Mouse (Mus musculus) neural tube, embryonic 15.5 days (tissue): Measurements from ENCODE around the gene Ascl1. TPM values are rescaled to one million over a fixed set of nuclear protein-coding genes. Genes with fewer than 3 reads are reported as not detected.

Source experiments
- ATAC-seq: fragments of 200-750 bp; cut with Nextera tagmentation; 2 replicates; pipeline ENCODE4 v1.8.0; 2017; ENCODE audit warnings: mild to moderate bottlenecking, moderate TSS enrichment, moderate library complexity; ENCODE audit not compliant: low FRiP score
- H3K27ac ChIP-seq: fragments of 300-500 bp; sonication (generic); replicated peaks from 2 replicates; pipeline ENCODE4 v1.5.1; 2015; ENCODE audit warnings: mild to moderate bottlenecking, inconsistent platforms
- H3K27me3 ChIP-seq: fragments of 300-500 bp; sonication (generic); replicated peaks from 2 replicates; pipeline ENCODE4 v1.6.1; 2015; ENCODE audit warnings: inconsistent platforms
- H3K36me3 ChIP-seq: fragments of 300-500 bp; sonication (generic); 2 replicates; pipeline ENCODE4 v1.6.1; 2015; ENCODE audit warnings: inconsistent platforms
- H3K4me1 ChIP-seq: fragments of 300-500 bp; sonication (generic); 2 replicates; pipeline ENCODE4 v1.6.1; 2015; ENCODE audit warnings: inconsistent platforms
- H3K4me2 ChIP-seq: fragments of 300-500 bp; sonication (generic); 2 replicates; pipeline ENCODE4 v1.6.1; 2015; ENCODE audit warnings: inconsistent platforms, mild to moderate bottlenecking, moderate library complexity
- H3K4me3 ChIP-seq: fragments of 300-500 bp; sonication (generic); replicated peaks from 2 replicates; pipeline ENCODE4 v1.5.1; 2015; ENCODE audit warnings: mild to moderate bottlenecking, inconsistent platforms
- H3K9ac ChIP-seq: fragments of 300-500 bp; sonication (generic); replicated peaks from 2 replicates; pipeline ENCODE4 v1.6.1; 2015; ENCODE audit warnings: mild to moderate bottlenecking, inconsistent platforms
- H3K9me3 ChIP-seq: fragments of 300-500 bp; sonication (generic); replicated peaks from 2 replicates; pipeline ENCODE4 v1.6.1; 2016; ENCODE audit warnings: inconsistent platforms
- WGBS: fragments of 180-500 bp; shearing (Covaris S2); methylation state at CpG from one replicate; pipeline ENCODE4 v1.1.7; 2015; ENCODE audit warnings: mixed read lengths; 5-methylcytosine and 5-hydroxymethylcytosine counted together
- polyA plus RNA-seq: library from polyadenylated mRNA; unstranded; fragments of >200 nt; fragmentation: Nextera tagmentation; extraction: Ambion mirVana; gene quantifications from 2 replicates; pipeline ENCODE4 v1.2.1, GENCODE M21; 2015

Gene Ascl1
- polyA plus RNA-seq, 1 experiment from 2014 or later: 5.2 TPM

DNA sequence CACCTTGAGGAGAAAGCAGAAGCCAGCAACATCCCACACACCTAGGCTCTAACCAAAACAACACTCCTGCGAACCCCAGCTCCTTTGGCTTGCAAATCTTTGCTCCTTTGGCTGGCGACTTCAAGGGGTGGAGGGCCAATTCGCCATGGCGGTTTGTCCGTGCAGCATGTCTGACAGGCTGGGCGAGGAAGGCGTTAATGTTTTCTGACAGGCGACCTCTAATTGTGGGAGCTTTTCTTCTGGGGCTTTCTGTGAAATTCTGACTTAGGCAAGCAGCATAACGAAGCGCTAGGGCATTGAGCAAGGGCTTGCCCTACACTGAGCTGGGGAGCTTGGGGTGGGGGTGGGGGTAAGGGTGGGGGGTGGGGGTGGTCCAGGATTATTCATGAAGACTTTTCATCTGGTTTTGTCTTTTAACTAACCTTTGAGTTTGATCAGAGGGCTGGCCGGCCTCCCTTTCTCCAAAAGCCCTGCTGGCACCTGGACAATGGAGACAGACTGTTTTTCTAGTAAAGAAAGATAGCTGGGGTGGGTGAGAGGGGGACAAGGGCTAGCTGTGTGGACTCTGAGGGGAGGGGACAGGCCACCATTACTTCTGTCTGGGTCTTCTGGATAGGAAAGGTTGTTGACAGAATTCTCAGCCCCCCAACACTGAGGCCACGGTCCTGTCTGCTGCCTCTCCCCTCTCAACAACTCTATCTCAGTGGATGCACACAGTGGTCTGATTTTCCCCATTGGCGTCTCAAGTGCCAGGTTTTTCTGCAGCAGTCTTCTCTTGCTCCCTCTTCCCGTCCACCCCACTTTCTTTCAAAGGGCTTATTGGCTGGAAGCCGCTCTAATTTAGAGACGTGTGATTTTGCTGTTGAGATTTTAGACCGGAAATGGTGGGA lies 8.4 kb downstream of the Ascl1 start:
- H3K27me3 ChIP-seq: no peaks in the 10 kb centered on the region; the same call in 1 of the 2 replicates
- H3K4me2 ChIP-seq: peak overlapping the region; percentile 92
- H3K9me3 ChIP-seq: no peaks in the 10 kb centered on the region
- ATAC-seq: peak; percentile 9; the same call in 1 of the 2 replicates
- peak overlapping the region; percentile 56 for H3K9ac ChIP-seq
- peak overlapping the region; percentile 46 for H3K4me3 ChIP-seq
- no peaks in the 10 kb centered on the region for H3K36me3 ChIP-seq
- H3K27ac ChIP-seq: peak overlapping the region; percentile 72
- peaks cover 43% of the 10 kb centered on the region for H3K4me1 ChIP-seq
- 5% methylated on average over 17 of the region's 17 CpGs for WGBS

DNA sequence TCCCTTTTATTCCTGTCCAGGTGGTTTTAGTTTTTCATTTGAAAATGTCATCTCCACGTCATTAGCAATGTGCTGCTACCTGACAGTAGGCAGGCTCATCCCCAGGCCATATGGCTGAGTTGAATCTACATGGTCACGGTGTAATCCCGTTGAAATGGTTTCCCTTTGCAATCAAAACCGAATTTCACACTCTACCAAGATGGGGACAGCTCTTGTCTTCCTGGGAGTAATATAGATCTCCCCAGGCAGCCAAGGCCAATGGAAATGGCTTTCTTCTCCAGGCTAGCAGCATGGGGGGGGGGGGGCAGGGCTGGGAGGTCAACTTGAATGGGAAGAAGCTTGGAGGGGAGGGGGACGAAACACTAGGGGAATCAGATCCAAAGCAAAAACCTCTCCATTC lies 15.6 kb downstream of the Ascl1 start:
- WGBS: 35% methylated on average over 5 of the region's 5 CpGs
- H3K27ac ChIP-seq: no peak overlapping the region
- H3K9ac ChIP-seq: no peak overlapping the region
- 0 out of 2 replicates have a peak, but pooled peaks cover 5% of the 10 kb centered on the region for H3K4me1 ChIP-seq
- H3K4me2 ChIP-seq: no peak overlapping the region
- ATAC-seq: no peak
- no peaks in the 10 kb centered on the region for H3K9me3 ChIP-seq
- no peak overlapping the region for H3K4me3 ChIP-seq
- H3K27me3 ChIP-seq: no peaks in the 10 kb centered on the region
- H3K36me3 ChIP-seq: no peaks in the 10 kb centered on the region

DNA sequence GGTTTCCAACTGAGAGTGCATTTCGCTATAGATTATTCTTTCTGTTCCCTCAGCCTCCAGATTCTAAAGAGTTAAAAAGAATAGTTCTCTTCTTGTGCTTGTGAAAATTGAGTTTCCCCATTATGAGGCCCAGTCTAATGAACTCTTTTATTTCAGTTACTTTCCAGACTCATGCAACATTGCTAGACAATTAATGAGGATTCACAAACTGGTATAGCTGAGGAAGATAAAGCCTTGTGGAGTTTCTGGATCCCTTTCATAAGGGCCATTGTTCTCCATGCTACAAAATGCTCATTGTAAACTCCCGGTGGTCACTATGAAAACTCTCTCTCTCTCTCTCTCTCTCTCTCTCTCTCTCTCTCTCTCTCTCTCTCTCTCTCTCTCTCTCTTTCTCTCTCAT lies 18.5 kb downstream of the Ascl1 start:
- H3K4me2 ChIP-seq: no peak overlapping the region
- no peak overlapping the region for H3K4me3 ChIP-seq
- no peaks in the 10 kb centered on the region for H3K9me3 ChIP-seq
- ATAC-seq: no peak
- no peak overlapping the region for H3K9ac ChIP-seq
- H3K27ac ChIP-seq: no peak overlapping the region
- no peaks in the 10 kb centered on the region for H3K36me3 ChIP-seq
- WGBS: 38% methylated on average over 2 of the region's 2 CpGs
- H3K27me3 ChIP-seq: no peaks in the 10 kb centered on the region
- H3K4me1 ChIP-seq: 0 out of 2 replicates have a peak, but pooled peaks cover 5% of the 10 kb centered on the region

DNA sequence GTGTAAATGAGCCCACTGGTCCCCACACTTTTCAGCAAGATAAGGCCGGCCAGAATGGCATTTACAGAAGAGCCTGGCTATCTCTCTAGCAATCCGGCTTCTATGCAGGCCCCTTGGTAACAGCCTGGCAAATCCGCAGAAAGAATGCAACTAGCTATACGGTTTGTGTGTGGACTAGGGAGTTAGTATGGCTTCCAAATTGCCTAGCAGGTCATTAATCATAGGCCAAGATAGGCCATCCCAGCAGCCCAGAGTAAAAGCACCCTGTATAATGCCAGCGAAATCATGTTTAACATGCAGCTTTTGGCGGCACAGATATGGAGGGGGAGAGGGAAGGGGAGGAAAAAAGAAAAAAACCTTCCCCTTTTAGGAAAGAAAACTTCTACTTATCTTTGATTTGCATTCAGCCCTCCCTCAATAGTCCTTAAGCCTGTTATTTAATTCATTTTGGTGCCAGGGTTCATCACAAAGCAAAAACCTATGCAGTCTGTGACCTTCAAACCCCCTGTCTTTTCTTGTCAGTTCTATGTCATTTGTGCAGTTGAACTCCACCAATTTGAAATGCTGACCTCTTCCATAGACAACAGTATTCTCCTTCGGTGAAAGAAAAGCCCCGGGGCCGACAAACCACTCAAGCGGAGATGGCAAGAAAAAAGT lies 19.9 kb downstream of the Ascl1 start:
- Histone ChIP-seq H3K9me3 (no peaks in the 10 kb centered on the region), H3K9ac (no peak overlapping the region), H3K27ac (0 out of 2 replicates have a peak overlapping the region, but pooled peaks have one; percentile 3), H3K4me3 (no peak overlapping the region), H3K36me3 (no peaks in the 10 kb centered on the region), H3K4me1 (0 out of 2 replicates have a peak, but pooled peaks cover 5% of the 10 kb centered on the region), H3K27me3 (no peaks in the 10 kb centered on the region), H3K4me2 (no peak overlapping the region)
- 17% methylated on average over 10 of the region's 10 CpGs for WGBS
- ATAC-seq: 0 out of 2 replicates have a peak, but pooled peaks have one; percentile 55

DNA sequence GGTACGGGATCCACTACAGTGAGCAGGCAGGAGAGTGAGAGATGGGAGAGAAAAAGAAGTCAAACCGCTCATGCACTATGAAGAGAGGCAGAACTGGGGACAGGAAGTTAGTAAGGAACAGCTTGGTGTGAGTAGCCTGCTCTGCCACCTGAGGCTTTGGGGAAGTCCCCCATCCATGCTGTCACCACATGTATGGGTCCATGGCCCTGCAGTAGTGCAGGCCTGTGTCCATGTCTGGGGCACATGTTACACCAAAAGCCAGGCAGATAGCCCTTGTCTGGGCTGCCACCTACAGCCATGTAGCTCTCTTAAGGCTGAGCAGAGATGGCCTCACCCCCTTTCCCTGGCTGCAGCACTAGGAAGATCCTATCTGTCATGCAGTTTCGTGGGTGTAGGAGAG lies 42.7 kb downstream of the Ascl1 start:
- Histone ChIP-seq H3K36me3 (no peaks in the 10 kb centered on the region), H3K27ac (no peak overlapping the region), H3K9me3 (no peaks in the 10 kb centered on the region), H3K4me2 (no peak overlapping the region), H3K27me3 (no peaks in the 10 kb centered on the region), H3K9ac (no peak overlapping the region), H3K4me3 (no peak overlapping the region), H3K4me1 (peaks cover 19% of the 10 kb centered on the region)
- no peak for ATAC-seq
- WGBS: 96% methylated on average over 3 of the region's 3 CpGs

DNA sequence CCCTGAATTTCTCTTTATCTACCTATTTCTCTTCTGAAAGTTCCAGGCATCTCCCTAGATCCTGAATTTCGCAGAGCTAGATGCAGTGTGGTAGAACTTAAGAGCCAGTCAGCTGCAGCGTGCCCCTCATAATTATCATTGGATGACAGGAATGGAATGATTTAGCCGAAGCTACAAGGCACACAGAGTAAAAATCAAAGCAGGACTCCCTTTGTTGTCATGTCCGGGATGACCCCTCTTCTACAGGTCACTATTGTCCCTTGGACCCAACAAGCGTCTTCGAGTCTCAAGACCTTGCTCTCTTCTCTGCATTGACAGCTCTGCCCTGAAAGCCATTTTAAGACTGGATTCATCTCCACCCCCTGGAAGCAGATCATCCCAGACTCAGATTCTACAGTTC lies 44.1 kb downstream of the Ascl1 start:
- H3K9me3 ChIP-seq: no peaks in the 10 kb centered on the region
- H3K4me3 ChIP-seq: no peak overlapping the region
- H3K9ac ChIP-seq: no peak overlapping the region
- H3K36me3 ChIP-seq: no peaks in the 10 kb centered on the region
- peaks cover 19% of the 10 kb centered on the region for H3K4me1 ChIP-seq
- H3K4me2 ChIP-seq: no peak overlapping the region
- 63% methylated on average over 6 of the region's 6 CpGs for WGBS
- H3K27me3 ChIP-seq: no peaks in the 10 kb centered on the region
- no peak for ATAC-seq
- no peak overlapping the region for H3K27ac ChIP-seq

DNA sequence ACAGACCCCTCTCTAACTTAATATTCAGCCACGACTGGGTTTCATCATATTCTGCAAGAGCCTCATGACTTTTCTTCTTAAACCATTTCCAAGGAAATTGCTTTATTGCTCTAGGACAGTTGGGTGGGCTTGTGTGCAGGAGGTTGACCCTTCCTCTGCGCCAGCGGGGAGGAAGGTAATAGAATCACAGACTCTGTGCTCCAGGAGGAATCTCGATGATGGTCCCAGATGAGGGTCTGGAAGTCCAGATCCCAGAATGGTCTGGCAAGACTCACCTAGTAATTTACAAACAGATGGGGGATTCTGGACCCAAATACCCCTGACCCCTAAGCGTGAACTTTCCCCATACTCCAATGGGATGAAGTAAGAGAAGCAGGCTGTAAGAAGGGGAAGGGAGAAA lies 45.2 kb downstream of the Ascl1 start:
- Histone ChIP-seq H3K4me1 (peaks cover 19% of the 10 kb centered on the region), H3K4me3 (no peak overlapping the region), H3K4me2 (peak overlapping the region; percentile 38), H3K27ac (no peak overlapping the region; the same call in 1 of the 2 replicates), H3K9me3 (no peaks in the 10 kb centered on the region), H3K27me3 (no peaks in the 10 kb centered on the region), H3K36me3 (no peaks in the 10 kb centered on the region), H3K9ac (no peak overlapping the region)
- 16% methylated on average over 5 of the region's 5 CpGs for WGBS
- ATAC-seq: no peak

DNA sequence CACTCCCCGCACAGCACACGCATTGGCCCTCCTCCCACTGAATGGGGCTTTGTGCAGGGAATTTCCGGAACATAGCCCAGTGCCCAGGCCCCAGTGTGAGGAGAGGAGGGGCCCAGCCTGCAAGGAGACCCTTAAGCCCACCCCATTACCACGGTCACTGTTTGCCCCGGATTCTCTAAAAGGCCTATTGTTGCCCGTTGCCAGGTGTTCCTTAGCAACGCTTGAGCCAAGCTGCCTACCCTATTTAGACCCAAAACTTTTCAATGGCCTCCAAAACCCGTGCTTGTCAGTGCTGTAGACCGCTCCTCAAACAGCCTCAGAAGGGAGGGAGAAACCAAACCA lies 45.7 kb downstream of the Ascl1 start:
- Histone ChIP-seq H3K4me3 (no peak overlapping the region), H3K9ac (no peak overlapping the region), H3K27ac (no peak overlapping the region; the same call in 1 of the 2 replicates), H3K36me3 (no peaks in the 10 kb centered on the region), H3K27me3 (no peaks in the 10 kb centered on the region), H3K9me3 (no peaks in the 10 kb centered on the region), H3K4me2 (peak overlapping the region; percentile 38), H3K4me1 (peaks cover 19% of the 10 kb centered on the region)
- ATAC-seq: peak; percentile 94
- WGBS: 1% methylated on average over 9 of the region's 9 CpGs

DNA sequence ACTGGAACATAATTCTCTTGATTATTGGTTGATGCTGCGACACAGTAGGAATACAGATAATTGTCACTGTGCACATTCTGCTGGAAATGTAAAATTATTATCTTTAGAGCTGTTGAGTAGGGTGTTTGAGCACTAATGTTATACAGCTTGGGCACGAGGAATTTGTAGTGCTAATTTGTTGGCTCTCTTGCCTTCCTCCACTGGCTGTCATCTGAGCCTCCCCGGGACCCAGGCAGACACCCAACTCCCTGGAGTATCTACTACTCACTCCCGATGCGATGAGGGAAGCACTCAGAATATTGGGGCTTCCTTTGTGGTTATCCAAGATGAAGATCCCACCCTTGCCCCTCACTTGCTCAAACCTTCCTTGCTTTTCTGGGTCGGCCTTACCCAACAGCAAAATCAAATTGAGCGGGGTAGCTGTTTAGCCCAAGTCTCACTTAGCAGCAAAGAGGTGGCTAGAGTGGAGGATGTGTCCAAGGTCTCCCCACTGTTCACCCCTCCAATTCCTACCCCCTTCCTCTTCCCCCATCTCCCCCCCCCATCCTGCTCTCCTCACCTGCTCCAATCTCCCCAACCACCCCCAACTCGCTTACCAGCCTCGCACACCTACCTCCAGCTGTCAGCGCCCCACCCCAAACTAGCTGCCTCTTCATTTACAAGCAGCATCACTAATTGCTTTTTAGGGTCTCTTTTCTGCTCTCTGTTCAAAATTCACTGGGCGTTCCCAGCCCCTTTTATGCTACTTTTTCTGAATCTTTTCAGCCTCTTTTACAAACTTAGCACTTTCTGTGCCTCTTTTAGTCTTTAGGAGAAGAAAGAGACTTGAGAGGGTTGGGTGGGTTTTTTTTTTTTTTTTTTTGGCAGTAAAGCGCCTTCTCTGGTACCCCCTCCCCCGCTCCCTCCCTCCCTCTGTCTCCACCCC lies 46.4 kb downstream of the Ascl1 start:
- H3K27ac ChIP-seq: peak overlapping the region; percentile 66
- no peaks in the 10 kb centered on the region for H3K27me3 ChIP-seq
- no peak overlapping the region for H3K4me3 ChIP-seq
- no peaks in the 10 kb centered on the region for H3K9me3 ChIP-seq
- 7% methylated on average over 12 of the region's 13 CpGs for WGBS
- peak overlapping the region; percentile 38 for H3K4me2 ChIP-seq
- H3K36me3 ChIP-seq: no peaks in the 10 kb centered on the region
- ATAC-seq: peak; percentile 31; the same call in 1 of the 2 replicates
- H3K9ac ChIP-seq: no peak overlapping the region
- peaks cover 19% of the 10 kb centered on the region for H3K4me1 ChIP-seq

DNA sequence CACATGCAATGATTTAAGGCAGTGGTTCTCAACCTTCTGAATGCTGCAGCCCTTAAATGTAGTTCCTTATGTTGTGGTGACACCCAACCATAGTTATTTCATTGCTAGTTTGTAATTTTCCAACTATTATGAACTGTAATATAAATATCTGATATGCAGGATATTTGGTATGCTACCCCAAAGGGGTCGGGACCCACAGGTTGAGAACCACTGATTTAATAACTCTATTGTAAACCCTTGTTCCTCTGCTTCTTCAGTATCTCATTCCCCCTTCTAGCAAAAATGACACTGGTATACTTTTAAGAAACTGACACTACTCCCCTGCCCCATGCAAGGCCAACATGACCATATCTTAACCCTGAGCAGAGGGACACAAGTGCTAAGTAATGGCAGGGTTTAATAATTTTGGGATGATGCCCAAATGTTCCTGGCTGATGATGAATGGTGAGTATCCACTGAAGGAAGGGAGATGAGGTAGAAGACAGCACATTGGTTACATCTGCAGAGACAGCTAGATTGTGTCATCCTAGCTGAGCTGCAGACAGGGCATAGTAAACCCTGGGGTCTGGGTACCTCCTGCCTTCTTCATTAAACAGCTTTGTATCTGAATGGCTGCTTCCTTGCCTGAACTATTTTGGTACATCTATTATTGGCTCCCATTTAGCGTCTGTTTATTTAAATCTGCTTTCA lies 47.2 kb downstream of the Ascl1 start:
- no peaks in the 10 kb centered on the region for H3K27me3 ChIP-seq
- peak overlapping the region; percentile 66; the same call in 1 of the 2 replicates for H3K27ac ChIP-seq
- 0 out of 2 replicates have a peak, but pooled peaks have one; percentile 23 for ATAC-seq
- 0 out of 2 replicates have a peak overlapping the region, but pooled peaks have one; percentile 38 for H3K4me2 ChIP-seq
- H3K4me1 ChIP-seq: peaks cover 19% of the 10 kb centered on the region
- H3K9ac ChIP-seq: no peak overlapping the region
- H3K4me3 ChIP-seq: no peak overlapping the region
- 54% methylated on average over 2 of the region's 2 CpGs for WGBS
- no peaks in the 10 kb centered on the region for H3K36me3 ChIP-seq
- no peaks in the 10 kb centered on the region for H3K9me3 ChIP-seq
